Mouse (Mus musculus) lung, embryonic 14.5 days (tissue): ENCODE results near the gene Kcnk7. TPM values are rescaled to one million over a fixed set of nuclear protein-coding genes. Genes with fewer than 3 reads are reported as not detected.

Source experiments
- ATAC-seq: fragments of 200-750 bp; cut with Nextera tagmentation; 2 replicates; pipeline ENCODE4 v1.8.0; 2017; ENCODE audit warnings: mild to moderate bottlenecking, moderate TSS enrichment, moderate library complexity; ENCODE audit not compliant: insufficient read depth
- DNase-seq: peaks from one replicate; pipeline ENCODE4 v3.0.0-alpha.2; 2015
- H3K27ac ChIP-seq: fragments of 300-500 bp; sonication (generic); 2 replicates; pipeline ENCODE4 v1.5.1; 2014; ENCODE audit warnings: low read depth, mild to moderate bottlenecking, moderate library complexity
- H3K27me3 ChIP-seq: fragments of 300-500 bp; sonication (generic); 2 replicates; pipeline ENCODE4 v1.6.1; 2014; ENCODE audit warnings: low read length, control low read depth; ENCODE audit not compliant: insufficient read depth
- H3K36me3 ChIP-seq: fragments of 300-500 bp; sonication (generic); 2 replicates; pipeline ENCODE4 v1.6.1; 2014; ENCODE audit warnings: control low read depth; ENCODE audit not compliant: insufficient read depth
- H3K4me1 ChIP-seq: fragments of 300-500 bp; sonication (generic); 2 replicates; pipeline ENCODE4 v1.6.1; 2014; ENCODE audit warnings: antibody characterized with exemption, control low read depth; ENCODE audit not compliant: insufficient read depth
- H3K4me2 ChIP-seq: fragments of 300-500 bp; sonication (generic); 2 replicates; pipeline ENCODE4 v1.6.1; 2014; ENCODE audit warnings: mild to moderate bottlenecking
- H3K4me3 ChIP-seq: fragments of 300-500 bp; sonication (generic); 2 replicates; pipeline ENCODE4 v1.5.1; 2014; ENCODE audit warnings: low read depth, low read length
- H3K9ac ChIP-seq: fragments of 300-500 bp; sonication (generic); 2 replicates; pipeline ENCODE4 v1.6.1; 2014
- H3K9me3 ChIP-seq: fragments of 300-500 bp; sonication (generic); 2 replicates; pipeline ENCODE4 v1.6.1; 2016; ENCODE audit warnings: low read depth, low read length, control low read depth
- CTCF ChIP-seq: IDR thresholded peaks from 2 replicates; pipeline ENCODE4 v1.5.1; 2016; ENCODE audit warnings: antibody characterized with exemption, low read depth
- WGBS: fragments of 180-500 bp; shearing (Covaris S2); extraction: QIAGEN DNeasy Blood & Tissue Kit; methylation state at CpG from one replicate; pipeline ENCODE4 v1.1.7; 2014; 5-methylcytosine and 5-hydroxymethylcytosine counted together
- polyA plus RNA-seq: library from polyadenylated mRNA; unstranded; fragments of >200 nt; fragmentation: Nextera tagmentation; extraction: Ambion mirVana; gene quantifications from 2 replicates; pipeline ENCODE4 v1.2.1, GENCODE M21; 2014

Gene Kcnk7
- polyA plus RNA-seq, 1 experiment from 2014 or later = 0.47 TPM

DNA sequence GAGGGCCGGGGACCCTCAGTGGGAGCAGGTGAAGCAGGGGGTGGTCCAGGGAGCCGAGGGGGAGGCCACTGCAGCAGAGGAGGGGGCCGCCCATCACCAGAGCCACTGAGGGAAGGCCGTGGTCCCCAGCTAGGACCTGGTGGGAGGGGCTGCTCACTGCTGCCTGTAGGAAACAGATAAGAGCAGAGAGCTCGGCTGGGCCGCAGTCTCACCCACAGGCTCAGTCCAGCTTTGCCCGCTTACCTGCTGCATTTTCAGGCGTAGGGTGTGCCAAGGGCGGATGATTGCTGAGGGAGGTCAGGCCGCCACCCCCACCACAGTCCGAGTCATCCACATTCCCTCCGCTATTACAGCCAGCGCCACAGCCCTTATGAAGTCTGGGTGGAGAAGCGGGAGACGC lies 38.7 kb upstream of the Kcnk7 start:
- no peak for ATAC-seq

DNA sequence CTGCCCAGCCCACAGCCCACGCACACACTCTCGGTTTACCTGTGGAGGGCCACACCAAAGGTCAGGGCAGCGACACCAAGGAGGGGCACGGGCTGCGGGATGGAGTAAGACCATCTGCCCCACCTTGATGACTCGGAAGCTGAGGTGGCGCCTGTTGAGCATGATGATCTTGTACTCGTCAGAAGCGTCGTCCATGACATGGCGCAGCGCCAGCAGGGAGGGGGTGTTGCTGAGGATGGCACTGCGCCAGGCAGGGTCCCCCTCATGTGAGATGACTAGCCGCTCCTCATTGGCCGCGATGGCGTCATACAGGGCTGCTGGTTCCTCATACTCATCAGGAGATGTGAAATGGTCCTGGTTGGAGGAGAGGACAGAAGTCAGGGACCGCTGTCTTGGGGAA lies 37.8 kb upstream of the Kcnk7 start:
- H3K4me2 ChIP-seq = no peak overlapping the region
- H3K27ac ChIP-seq = no peak overlapping the region
- peaks cover 48% of the 10 kb centered on the region for H3K36me3 ChIP-seq
- H3K4me1 ChIP-seq = peaks cover 5% of the 10 kb centered on the region; the same call in 1 of the 2 replicates
- WGBS = 86% methylated on average over 18 of the region's 18 CpGs
- DNase-seq (no peak), ATAC-seq (no peak)
- TF ChIP-seq CTCF = no peak
- H3K9me3 ChIP-seq = no peaks in the 10 kb centered on the region
- H3K9ac ChIP-seq = no peak overlapping the region
- no peaks in the 10 kb centered on the region for H3K27me3 ChIP-seq
- H3K4me3 ChIP-seq = no peak overlapping the region

More for the DNA sequence above, 38.7 kb upstream of the Kcnk7 start:
- no peak for DNase-seq
- TF ChIP-seq CTCF = no peak
- no peak overlapping the region for H3K4me3 ChIP-seq
- no peaks in the 10 kb centered on the region for H3K9me3 ChIP-seq
- peaks cover 43% of the 10 kb centered on the region for H3K36me3 ChIP-seq
- no peaks in the 10 kb centered on the region for H3K27me3 ChIP-seq
- no peak overlapping the region for H3K27ac ChIP-seq
- H3K9ac ChIP-seq = no peak overlapping the region
- H3K4me2 ChIP-seq = no peak overlapping the region
- peaks cover 5% of the 10 kb centered on the region; the same call in 1 of the 2 replicates for H3K4me1 ChIP-seq
- WGBS = 83% methylated on average over 15 of the region's 15 CpGs

DNA sequence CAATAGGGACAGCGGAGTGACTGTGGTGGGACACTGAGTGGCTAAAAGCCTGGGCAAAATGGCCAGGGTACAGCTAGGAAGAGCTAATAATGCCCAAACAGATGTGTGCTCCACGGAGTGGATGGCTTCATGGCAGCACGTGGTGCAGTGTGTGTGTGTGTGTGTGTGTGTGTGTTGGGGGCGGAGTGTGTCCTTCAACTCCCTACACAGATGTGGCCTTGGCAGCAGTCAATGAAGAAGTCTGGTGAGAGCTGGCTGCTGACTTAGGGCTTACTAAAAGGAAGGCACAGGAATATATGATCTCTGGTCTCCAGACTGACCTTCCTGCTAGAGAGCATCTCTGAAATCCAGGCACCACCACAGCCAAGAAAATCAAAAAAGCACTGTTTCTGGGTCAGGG lies 35.8 kb upstream of the Kcnk7 start:
- H3K27ac ChIP-seq = no peak overlapping the region
- H3K4me1 ChIP-seq = no peaks in the 10 kb centered on the region; the same call in 1 of the 2 replicates
- DNase-seq = no peak
- H3K36me3 ChIP-seq = peaks cover 68% of the 10 kb centered on the region
- no peaks in the 10 kb centered on the region for H3K9me3 ChIP-seq
- WGBS = 82% methylated on average over 4 of the region's 4 CpGs
- no peak overlapping the region for H3K4me2 ChIP-seq
- H3K4me3 ChIP-seq = no peak overlapping the region
- no peak overlapping the region for H3K9ac ChIP-seq
- H3K27me3 ChIP-seq = no peaks in the 10 kb centered on the region
- TF ChIP-seq CTCF = no peak
- no peak for ATAC-seq

DNA sequence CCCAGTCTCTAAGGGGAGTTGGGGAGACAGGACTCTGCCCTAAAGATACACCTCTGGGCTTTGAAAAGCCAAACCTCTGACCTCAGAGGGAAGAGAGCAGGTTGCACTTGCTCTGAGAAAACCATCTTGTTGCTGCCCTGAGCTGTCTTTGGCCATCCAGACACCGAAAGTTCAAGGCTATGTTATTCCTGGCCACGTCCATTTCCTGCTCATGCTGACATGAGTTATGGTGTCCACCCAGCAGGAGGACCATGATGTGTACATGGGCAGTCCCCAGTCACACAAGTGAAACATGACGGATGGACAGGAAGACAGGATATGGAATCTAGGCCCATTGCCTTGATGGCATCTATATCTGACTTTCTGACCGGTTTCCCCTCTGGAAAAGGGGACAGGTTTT lies 23.7 kb upstream of the Kcnk7 start:
- no peaks in the 10 kb centered on the region for H3K27me3 ChIP-seq
- peaks cover 94% of the 10 kb centered on the region for H3K36me3 ChIP-seq
- no peak for TF ChIP-seq CTCF
- DNase-seq (no peak), ATAC-seq (no peak; the same call in 1 of the 2 replicates)
- no peak overlapping the region for H3K4me2 ChIP-seq
- no peak overlapping the region for H3K4me3 ChIP-seq
- no peak overlapping the region for H3K9ac ChIP-seq
- H3K4me1 ChIP-seq = no peaks in the 10 kb centered on the region
- H3K27ac ChIP-seq = no peak overlapping the region
- H3K9me3 ChIP-seq = no peaks in the 10 kb centered on the region
- WGBS = 77% methylated on average over 4 of the region's 4 CpGs

DNA sequence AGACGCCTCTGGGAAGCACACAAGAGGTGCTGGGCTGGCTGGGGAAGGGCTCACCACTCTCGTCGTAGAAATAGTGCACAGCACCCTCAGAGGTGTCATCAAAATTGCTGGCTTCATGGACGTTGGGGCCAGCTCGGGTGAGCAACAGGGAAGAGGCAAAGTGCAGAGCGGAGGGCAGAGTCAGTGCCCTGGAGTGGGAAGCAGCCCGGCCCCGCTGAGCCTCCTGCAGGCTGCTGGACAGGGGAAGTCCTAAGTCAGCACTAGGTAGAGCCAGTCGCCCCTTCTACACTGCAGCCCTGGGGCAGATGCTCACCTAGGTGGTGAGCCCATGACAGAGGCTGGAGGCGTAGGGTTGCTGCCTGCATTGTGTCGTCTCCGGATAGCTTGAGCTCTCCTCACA lies 19.9 kb upstream of the Kcnk7 start:
- H3K4me1 ChIP-seq = 0 out of 2 replicates have a peak, but pooled peaks cover 4% of the 10 kb centered on the region
- H3K4me2 ChIP-seq = no peak overlapping the region
- no peak for TF ChIP-seq CTCF
- no peaks in the 10 kb centered on the region for H3K9me3 ChIP-seq
- ATAC-seq (no peak), DNase-seq (no peak)
- no peak overlapping the region for H3K9ac ChIP-seq
- 90% methylated on average over 12 of the region's 12 CpGs for WGBS
- H3K27me3 ChIP-seq = no peaks in the 10 kb centered on the region
- no peak overlapping the region for H3K4me3 ChIP-seq
- no peak overlapping the region for H3K27ac ChIP-seq
- H3K36me3 ChIP-seq = peaks cover 73% of the 10 kb centered on the region

DNA sequence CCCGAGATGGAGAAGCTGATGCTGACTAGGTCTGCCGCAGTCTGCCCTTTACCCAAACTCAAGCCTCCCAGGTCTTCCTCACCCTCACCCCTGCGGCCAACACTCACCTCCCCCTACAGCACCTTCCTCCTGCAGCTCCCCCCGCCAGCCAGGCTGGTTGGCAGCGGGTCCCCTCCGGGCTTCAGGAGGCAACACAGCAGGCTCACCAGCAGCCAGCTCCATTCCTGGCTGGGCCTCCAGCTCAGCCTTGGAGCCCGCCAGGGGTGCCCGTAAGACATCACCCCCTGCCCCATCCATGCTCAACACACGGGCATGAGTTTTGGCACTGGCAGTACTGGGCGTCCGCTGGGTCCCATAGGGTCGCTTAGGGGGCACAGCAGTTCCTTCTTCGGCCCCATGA lies 19.2 kb upstream of the Kcnk7 start:
- H3K27me3 ChIP-seq = no peaks in the 10 kb centered on the region
- no peak overlapping the region for H3K9ac ChIP-seq
- DNase-seq (no peak), ATAC-seq (no peak)
- H3K36me3 ChIP-seq = peaks cover 66% of the 10 kb centered on the region
- H3K4me3 ChIP-seq = no peak overlapping the region
- WGBS = 91% methylated on average over 13 of the region's 13 CpGs
- no peak overlapping the region for H3K4me2 ChIP-seq
- H3K9me3 ChIP-seq = no peaks in the 10 kb centered on the region
- 0 out of 2 replicates have a peak, but pooled peaks cover 4% of the 10 kb centered on the region for H3K4me1 ChIP-seq
- TF ChIP-seq CTCF = no peak
- H3K27ac ChIP-seq = no peak overlapping the region

DNA sequence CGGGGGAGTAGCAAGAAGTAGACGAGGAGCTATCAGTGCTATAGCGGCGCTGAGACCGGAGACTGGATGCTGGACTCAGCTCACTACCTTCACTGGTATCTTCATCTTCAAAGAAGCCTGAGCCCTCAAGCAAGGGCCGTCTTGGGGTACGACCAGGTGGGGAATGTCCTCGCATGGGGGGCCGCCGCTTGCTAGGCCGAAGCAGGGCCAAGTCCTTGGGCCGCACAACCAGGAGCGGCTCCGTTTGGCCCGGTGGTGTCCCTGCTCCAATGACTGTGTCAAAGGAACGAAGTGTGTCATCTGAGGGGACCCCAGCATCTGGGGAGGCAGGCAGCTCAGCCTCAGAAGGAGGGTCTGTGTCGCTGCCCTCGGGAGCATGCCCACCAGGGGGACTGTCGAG lies 18.7 kb upstream of the Kcnk7 start:
- H3K27ac ChIP-seq = no peak overlapping the region

DNA sequence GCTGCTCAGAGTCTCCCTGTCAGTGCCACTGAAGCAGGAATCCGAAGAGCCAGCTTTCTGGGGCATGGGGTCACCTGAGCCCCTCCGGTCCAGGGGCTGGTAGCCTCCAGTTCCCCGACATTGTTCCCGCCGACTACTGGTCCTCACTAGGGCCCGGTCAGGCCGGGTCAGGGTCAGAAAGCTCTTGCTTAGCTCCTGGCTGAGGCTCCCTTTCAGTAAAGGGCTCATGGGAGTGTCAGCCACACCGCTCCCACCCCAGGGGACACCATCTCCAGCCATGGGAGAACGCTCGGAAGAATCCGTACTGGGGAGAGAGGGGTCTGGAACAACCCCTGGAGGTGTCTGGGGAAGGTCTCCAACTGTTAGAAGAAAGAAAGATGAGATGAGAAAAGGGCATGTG lies 18.3 kb upstream of the Kcnk7 start:
- no peak overlapping the region for H3K4me3 ChIP-seq
- no peak for ATAC-seq
- H3K4me2 ChIP-seq = no peak overlapping the region
- DNase-seq = no peak
- no peak for TF ChIP-seq CTCF
- 92% methylated on average over 11 of the region's 11 CpGs for WGBS
- H3K36me3 ChIP-seq = peaks cover 62% of the 10 kb centered on the region
- peaks cover 11% of the 10 kb centered on the region; the same call in 1 of the 2 replicates for H3K4me1 ChIP-seq
- no peaks in the 10 kb centered on the region for H3K9me3 ChIP-seq
- no peak overlapping the region for H3K9ac ChIP-seq
- H3K27ac ChIP-seq = no peak overlapping the region
- no peaks in the 10 kb centered on the region for H3K27me3 ChIP-seq

More for the DNA sequence above, 18.7 kb upstream of the Kcnk7 start:
- Histone ChIP-seq H3K9ac (no peak overlapping the region), H3K36me3 (peaks cover 62% of the 10 kb centered on the region), H3K4me3 (no peak overlapping the region), H3K9me3 (no peaks in the 10 kb centered on the region), H3K4me2 (no peak overlapping the region), H3K4me1 (peaks cover 7% of the 10 kb centered on the region; the same call in 1 of the 2 replicates), H3K27me3 (no peaks in the 10 kb centered on the region)
- ATAC-seq = no peak
- TF ChIP-seq CTCF = no peak
- no peak for DNase-seq
- 91% methylated on average over 19 of the region's 19 CpGs for WGBS
